Mouse (Mus musculus): ENCODE measurements around the gene Taar1. TPM values are rescaled to one million over a fixed set of nuclear protein-coding genes. Genes with fewer than 3 reads are reported as not detected.

Gene Taar1
- not detected for total RNA-seq (2022)

DNA sequence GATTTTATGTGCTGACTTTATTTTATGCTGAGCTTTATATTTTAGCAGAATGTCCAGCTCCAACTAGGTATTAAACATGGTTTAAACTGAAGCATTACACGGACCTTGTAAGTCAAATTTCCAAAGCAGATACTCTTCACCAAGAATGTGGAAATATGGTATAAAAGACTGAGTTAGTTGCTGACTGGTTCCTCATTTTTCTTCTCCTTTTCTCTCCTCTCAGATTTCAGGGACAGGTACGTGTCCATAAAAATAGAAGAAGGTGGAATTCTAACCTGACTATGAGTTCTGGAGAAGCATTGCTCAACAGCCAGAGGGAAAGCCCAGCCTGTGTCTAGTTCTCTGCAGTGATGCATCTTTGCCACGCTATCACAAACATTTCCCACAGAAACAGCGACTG lies at the start of gene Taar1:
Gene Taar1 (plus strand): TSS at position 301 of the 400 bp plus-strand sequence.
- DNase-seq (ENCODE audit: low spot score in 2 of 2), result no peak

DNA sequence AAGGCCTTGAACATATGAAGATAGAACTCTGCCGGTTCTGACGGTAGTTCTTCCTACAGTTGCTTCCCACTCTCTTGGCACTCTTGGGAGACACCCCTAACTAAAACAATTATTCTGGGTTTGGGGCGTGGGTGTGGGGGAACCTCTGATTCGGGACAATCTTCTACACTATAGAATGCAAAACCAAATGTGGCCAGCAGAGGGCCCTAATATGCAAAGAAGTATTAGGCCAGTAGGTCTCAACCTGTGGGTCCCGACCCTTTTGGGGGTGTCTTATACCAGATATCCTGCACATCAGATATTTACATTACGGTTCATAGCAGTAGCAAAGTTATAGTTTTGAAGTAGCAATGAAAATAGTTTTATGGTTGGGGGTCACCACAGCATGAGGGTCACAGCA lies 39.5 kb upstream of the Taar1 start:
- DNase-seq (ENCODE audit: low spot score in 2 of 2), result no peak

DNA sequence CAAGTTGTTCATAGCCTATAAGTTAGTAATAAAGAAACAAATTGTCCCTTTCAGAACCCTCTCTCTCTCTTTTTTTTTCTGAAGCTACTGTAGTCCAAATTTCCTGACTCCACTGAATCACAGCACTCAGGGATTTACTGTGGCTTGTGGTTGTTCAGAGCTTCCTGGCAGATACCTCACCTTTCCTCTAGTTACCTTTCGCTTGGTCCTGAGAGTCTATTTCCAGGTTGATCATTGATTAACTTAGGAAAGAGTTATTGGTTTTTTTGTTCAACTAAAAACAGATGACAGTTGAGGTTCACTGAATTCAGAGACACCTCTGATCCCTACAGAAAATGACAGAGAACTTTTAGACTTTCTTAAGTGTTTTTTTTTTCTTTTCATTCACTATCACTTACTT lies 35.2 kb upstream of the Taar1 start:
- DNase-seq (ENCODE audit: low spot score in 2 of 2), result no peak

DNA sequence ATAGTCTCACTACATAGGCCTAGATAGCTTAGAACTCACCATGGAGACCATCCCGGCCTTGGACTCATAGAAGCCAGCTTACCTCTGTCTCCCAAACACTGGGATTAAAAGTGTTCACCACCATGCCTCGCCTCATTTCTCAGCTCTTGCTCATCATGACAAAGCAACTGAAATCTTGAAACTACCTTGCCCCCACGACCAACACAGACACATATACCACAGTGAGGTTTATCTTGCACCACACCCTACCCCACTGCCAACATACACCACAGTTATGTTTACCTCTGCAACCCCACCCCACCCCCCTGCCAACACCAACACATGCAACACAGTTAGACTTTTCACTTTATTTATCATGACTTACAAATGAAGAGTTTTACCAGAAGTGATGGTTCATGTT lies 34.1 kb upstream of the Taar1 start:
- no peak for DNase-seq (ENCODE audit: low spot score in 2 of 2)

DNA sequence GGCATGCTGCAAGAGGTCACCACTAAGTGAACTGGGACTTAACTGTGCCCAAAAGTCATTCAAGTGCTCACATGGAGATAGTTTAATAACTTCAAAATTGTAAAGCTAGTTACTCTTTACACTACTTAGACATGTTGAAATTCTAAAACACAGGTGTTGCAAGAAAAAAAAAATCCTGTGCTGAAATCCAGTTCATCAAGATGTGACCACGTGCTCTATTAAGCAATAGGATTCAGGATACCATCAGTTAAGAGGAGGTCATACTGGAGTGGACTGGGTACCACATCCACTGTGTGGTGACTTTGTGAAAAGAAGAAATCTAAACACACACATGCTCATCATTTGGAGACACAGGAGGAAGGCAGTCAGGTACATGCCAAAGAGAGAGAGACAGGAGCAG lies 27.2 kb upstream of the Taar1 start:
- no peak for DNase-seq (ENCODE audit: low spot score in 2 of 2)

DNA sequence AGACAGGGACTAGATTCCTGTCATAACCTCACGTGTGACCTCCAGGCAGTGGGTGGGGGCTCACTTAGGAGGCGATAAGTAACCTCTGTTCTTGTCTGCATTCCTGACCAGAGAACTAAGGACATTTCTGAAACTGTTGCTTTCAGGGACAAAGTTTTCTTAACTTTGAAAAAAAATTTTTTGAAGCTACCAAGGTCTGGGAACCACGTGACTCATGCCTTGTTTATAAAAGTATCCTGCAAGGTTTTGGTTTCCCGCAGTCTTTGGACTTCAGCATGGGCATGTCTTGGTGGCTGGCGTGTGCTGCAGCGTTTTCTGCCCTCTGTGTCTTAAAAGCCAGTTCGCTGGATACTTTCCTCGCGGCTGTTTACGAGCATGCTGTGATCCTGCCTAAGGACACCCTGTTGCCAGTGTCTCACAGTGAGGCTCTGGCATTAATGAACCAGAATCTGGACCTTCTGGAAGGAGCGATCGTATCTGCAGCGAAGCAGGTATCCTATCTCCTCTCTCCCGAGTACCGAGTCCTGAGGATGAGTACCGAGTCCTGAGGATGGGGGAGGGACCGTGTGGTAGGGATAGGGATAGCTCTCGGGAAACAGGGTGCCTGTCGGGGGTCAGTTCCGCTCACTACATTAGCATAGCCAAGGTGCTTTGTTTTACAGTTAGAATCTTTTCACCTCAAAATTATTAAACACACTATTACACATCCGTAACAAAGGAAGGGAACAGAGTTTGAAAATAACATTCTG lies 25.4 kb upstream of the Taar1 start, which contains the start of gene Vnn1:
Gene Vnn1 (plus strand): TSS at position 88 of the 749 bp plus-strand sequence.
- DNase-seq (ENCODE audit: low spot score in 2 of 2), result no peak

DNA sequence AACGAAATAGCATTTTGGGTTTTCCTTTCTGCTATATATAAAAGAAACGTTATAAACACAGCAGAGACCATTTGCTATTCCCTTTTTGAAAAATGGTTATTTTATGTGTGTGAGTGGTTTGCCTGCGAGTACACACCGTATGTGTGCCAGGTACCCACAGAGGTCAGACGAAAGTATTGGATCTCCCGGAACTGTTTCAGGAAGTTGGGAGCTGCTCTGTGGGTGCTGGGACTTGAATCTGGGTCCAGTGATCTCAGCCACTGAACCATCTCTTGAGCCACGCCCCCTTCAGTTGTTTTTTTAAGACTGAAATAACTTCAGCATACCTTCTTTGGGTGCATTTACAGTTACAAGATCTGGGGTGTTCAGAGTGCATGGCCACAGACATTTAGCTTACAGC lies 24.8 kb upstream of the Taar1 start:
- DNase-seq (ENCODE audit: low spot score in 2 of 2), result no peak

DNA sequence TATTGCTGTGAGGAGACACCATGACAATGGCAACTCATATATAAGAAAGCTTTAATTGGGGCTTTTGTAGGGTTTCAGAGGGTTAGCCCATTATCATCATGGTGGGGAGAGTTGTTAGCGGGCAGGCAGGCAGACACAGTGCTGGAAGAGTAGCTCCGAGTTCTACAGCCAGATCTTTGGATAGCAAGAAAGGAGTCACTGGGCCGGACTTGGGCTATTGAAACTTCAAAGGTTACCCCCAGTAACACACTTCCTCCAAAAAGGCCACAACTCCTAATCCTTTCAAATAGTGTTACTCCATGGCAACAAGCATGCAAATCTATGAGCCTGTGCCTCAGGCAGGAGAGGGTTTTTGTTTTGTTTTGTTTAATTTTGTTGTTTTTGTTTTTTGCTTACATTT lies 19.0 kb upstream of the Taar1 start:
- DNase-seq (ENCODE audit: low spot score in 2 of 2), result no peak

DNA sequence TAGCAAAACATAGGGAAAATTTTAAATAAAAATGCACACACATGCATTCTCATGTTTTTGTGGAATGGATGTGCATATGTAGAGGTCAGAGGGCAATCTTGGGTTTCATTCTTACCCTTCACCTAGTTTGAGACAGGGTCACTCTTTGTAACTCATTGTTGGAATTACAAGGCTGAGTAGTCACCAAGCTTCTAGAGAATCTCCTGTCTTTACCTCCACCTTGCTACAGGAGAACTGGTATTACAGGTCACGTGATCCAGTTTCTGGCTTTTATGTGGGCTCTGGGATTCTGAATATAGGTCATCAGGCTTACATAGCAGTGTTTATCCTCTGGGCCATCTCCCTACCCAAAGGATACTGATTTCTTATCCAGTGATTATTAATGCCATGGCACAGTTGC lies 14.5 kb upstream of the Taar1 start:
- DNase-seq (ENCODE audit: low spot score in 2 of 2), result no peak

DNA sequence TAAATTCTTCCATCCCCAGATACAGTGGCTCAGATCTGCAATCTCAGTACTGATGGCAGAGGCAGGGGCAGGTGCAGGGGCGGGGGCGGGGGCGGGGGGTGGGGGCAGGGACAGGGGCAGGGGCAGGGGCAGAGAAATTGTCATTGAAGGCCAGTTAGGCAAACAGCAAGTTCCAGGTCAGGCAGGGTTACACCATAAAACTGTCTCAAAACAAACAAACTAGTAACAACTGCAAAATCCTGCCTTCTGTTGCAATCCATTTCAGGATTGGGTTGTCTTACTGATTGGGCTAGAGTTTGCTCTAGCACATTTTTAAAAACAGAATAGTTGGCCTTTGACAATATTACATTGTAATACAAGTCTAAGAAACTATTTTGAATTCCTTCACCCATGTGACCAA lies 2.3 kb downstream of the Taar1 start:
- no peak for DNase-seq (ENCODE audit: low spot score in 2 of 2)

DNA sequence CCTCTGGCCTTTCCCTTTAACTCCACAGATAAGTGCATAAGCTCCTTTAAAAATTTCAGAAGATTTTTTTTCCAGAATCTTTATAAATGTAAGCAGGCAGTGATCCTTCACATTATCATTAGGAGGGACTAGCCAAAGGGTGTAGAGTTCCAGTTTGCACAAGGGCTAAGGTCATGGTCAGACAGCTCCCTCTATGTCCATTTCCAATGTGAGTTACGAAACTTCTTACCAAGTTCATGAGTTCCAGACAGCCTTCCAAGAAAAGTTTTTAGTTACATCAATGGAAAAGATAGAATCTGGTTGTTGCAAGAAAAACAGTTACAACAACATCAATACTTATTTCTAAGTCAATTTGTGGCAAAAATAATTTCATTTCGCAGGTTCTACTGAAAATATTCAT lies 3.8 kb downstream of the Taar1 start:
- no peak for DNase-seq (ENCODE audit: low spot score in 2 of 2)

DNA sequence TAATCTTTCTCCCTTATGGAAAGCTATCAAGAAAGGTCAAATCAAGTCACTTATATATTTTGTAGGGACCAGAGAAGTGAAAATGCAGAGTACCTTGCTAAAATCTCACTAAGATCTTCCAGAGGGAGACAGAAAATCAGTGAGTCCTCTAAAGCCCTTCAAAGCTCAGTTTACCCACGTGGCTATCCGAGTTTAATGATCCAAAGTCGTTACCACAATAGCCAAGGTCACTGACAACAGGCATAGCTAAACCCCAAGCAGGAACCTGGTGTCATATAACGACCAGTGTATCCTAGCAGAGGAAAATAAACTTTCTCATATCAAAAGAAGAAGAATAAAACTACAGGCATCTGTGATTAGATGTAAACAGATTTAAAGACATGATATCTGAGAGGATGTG lies 17.5 kb downstream of the Taar1 start:
- no peak for DNase-seq (ENCODE audit: low spot score in 2 of 2)

DNA sequence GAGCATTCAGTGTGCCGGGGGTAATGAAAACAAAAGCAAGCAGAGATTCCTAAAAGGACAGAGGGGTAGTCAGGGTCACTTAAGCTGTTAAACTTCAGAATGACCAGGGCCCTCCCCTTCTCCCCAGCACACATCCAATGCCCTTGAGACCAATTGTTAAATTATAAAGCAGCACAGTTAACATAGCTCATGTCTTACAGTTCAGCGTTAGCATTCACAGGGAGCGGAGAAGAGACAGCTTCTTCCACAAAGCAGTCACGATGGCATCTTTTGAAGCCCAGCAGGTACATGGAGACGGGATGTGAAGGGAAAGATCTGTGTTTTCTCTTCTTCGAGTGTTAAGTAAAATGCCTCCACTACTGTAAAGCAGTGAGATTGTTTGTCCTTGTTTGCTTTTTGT lies 18.2 kb downstream of the Taar1 start, which contains the start of gene Taar2:
Gene Taar2 (plus strand): TSS at position 261 of the 400 bp plus-strand sequence.
- DNase-seq (ENCODE audit: low spot score in 2 of 2), result no peak

DNA sequence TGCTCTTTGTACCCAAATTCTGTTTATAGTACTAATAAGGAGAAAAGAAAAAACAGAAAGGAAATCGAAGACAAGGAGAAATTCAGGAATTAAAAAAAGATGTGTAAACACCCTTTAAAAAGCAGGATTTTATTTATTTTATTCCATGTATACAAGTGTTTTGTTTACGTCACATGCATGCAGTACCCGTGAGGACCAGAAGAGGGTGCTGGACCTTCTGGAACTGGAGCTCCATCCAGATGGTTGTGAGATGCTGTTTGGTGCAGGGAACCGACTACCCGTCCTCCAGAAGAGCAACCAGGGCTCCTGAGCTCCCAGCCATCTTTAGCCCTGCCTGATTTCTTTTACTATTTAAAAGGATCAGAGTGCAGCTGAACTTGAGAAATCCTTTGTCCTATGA lies 22.3 kb downstream of the Taar1 start:
- no peak for DNase-seq (ENCODE audit: low spot score in 2 of 2)

DNA sequence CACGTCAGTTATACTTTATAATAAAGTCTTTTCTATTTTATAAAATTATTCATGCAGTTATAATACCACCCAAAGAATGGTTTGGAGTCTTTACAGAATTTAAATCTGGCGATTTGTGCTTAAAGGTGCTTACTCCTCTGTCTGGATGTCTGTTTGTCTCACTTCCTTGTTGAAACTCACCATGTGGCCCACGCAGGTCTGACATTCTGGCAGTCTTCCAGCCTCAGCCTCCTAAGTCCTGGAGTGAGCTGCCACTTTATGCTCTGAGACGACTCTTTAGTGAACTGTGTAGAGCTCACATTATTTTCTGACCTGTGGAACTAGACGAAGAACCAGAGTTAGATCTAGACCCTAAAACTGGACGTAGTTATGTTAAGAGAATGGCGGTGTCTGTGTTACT lies 27.9 kb downstream of the Taar1 start:
- DNase-seq (ENCODE audit: low spot score in 2 of 2), result no peak

DNA sequence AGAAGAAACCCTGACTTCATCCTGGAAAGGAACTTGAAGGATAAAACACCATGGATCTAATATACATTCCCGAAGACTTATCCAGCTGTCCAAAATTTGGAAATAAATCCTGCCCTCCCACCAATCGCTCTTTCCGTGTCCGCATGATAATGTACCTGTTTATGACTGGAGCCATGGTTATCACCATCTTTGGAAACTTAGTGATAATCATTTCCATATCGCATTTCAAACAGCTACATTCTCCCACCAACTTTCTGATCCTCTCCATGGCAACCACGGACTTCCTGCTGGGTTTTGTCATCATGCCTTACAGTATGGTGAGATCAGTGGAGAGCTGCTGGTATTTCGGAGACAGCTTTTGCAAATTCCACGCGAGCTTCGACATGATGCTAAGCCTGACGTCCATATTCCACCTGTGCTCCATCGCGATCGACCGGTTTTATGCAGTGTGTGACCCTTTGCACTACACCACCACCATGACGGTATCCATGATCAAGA lies 29.4 kb downstream of the Taar1 start, which contains the start of gene Taar3:
Gene Taar3 (plus strand): TSS at position 51 of the 498 bp plus-strand sequence.
- no peak for DNase-seq (ENCODE audit: low spot score in 2 of 2)

DNA sequence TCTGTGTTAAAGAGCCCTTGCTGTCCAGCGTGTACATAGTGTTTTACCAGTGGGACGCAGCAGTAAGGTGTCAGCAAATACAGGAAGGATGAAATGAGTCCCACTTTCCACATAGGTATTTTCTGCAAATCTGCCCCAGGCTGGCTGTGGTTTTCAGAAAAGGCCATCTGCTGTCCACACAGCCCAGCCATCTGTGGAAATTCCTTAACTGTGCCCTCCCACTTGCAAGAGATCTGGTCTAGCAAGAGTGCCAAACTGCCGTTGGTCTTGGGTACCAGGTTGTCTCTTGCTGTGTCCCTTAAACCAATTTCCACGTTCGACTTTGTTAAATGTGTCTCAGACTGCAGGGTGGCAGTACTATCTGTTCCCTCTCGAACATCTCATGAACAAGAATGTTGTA lies 31.6 kb downstream of the Taar1 start:
- DNase-seq (ENCODE audit: low spot score in 2 of 2), result no peak

DNA sequence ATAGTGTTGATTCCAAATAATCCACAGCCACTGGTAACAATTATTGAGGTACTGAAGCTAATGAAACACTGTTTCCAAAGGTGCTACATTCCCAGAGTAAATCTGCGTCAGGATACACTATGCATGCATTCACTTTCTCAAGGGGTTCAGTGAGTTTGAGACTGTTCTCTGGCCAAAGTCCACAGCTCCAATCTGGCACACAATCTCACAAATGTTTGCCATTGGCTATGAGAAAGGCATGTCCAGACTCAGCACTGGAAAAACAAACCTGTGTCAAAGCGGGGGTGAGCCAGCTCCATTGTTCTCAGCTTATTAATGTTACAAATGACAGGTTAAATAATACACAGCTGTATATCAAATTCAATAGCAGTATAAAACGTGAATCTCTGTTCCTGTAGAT lies 38.9 kb downstream of the Taar1 start:
- DNase-seq (ENCODE audit: low spot score in 2 of 2), result no peak

DNA sequence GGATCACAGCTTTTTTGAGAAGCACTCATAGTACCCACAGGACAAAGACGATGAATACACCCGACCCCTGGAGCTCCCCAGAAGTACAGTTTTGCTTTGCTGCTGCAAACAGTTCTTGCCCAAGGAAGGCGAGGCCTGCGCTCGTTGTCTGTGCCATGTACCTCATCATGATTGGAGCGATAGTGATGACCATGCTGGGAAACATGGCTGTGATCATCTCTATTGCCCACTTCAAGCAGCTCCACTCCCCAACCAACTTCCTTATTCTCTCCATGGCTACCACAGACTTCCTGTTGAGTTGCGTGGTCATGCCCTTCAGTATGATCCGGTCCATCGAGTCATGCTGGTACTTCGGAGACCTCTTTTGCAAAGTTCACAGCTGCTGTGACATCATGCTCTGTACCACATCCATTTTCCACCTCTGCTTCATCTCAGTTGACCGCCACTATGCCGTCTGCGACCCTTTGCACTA lies 40.3 kb downstream of the Taar1 start, which contains the start of gene Taar4:
Gene Taar4 (plus strand): TSS at position 51 of the 472 bp plus-strand sequence.
- no peak for DNase-seq (ENCODE audit: low spot score in 2 of 2)

DNA sequence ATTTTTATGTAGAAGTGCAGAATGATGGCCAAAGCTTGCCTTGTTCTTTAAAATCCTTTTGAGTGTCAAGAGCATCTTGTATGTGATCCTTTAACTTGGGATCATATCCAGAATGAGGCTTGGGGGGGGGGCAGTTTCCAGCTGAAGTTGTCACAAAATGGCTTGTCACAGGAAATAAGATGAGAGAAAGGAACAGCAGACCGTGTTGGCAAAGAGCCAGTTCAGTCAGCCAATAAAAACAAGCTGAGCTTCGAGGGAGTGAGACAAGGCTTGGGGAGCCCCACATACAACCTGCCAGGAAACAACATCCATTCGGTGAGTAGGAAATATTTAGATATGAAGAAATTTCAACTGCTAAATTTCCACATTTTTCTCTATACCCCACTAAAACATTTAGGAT lies 43.3 kb downstream of the Taar1 start:
- no peak for DNase-seq (ENCODE audit: low spot score in 2 of 2)

DNA sequence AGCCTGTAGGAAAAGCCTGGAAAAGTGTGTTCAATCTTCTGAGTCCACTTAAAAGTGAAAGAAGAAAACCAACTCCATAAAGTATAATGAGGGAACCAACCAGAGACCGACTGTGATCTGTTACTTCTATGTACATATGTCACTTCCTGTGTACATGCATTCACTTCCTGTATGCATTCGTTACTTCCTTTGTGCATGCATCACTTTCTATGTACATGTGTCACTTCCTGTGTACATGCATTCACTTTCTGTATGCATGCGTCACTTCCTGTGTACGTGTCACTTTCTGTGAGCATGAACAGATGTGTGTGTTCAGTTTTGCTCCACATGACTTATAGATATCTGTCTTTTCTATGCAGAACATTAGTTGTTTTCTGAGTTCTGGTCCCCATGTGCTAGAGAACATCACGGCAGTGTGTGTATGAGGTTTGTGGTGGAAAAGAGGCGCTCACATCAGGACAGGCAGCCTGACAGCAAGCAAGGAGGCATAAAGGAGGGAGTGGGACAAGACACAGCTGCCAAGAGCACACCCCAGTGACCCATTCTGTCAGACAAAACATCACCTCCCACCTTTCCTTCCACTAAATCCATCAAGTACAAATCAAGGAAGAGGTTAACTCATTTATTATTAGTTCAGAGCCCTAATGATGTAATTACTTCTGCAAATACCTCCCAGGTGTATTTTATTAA lies 44.9 kb downstream of the Taar1 start:
- DNase-seq (ENCODE audit: low spot score in 2 of 2), result no peak

DNA sequence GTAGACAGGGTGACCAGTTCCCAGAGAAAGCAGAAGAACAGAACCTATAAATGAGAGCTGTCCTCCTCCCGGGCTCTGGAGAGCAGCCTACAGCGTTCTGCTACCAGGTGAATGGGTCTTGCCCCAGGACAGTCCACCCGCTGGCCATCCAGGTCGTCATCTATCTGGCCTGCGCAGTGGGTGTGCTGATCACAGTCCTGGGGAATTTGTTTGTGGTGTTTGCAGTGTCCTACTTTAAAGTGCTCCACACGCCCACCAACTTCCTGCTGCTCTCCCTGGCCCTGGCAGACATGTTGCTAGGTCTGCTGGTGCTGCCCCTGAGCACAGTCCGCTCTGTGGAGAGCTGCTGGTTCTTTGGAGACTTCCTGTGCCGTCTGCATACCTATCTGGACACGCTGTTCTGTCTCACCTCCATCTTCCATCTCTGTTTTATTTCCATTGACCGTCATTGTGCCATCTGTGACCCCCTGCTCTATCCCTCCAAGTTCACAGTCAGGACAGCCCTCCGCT lies 50.6 kb downstream of the Taar1 start, which contains the start of gene Taar5:
Gene Taar5 (plus strand): TSS at position 51 of the 510 bp plus-strand sequence.
- no peak for DNase-seq (ENCODE audit: low spot score in 2 of 2)
